Mouse (Mus musculus): Measurements from ENCODE around the gene Ahnak2. TPM values are rescaled to one million over a fixed set of nuclear protein-coding genes. Genes with fewer than 3 reads are reported as not detected.

Ahnak2 gene
- polyA plus RNA-seq, 2 experiments, result 0.06 to 0.13 TPM

DNA sequence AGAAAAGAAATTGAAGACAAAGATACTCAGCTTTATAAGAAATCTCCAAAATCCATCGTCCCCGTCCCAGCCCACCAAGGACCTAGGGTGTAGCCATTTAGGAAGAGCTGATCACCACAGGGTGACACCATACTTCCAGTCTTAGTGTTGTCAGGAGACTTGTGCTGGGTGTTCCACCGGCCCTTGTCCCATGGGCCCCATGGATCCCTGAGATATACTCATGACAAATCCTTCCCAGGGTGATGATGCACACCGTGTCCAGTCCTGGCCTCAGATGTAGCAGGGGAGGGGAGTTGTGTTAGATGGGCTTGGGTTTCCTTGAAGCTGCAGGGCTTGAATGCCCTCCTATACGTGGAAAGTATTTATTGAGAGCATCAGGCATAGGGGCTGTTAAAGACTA is 44.6 kb downstream of the Ahnak2 start:
- 62% methylated on average over 5 of the region's 5 CpGs for WGBS (ENCODE audit: insufficient replicate concordance)
- TF ChIP-seq EP300 (IDR thresholded peaks at IDR 0.05; ENCODE audit: low read depth), result no peak
- no peak for TF ChIP-seq CTCF (IDR thresholded peaks at IDR 0.05; ENCODE audit: low read depth)
- DNase-seq (ENCODE audit: low read depth in 3 of 3, low spot score in 3 of 3), result no peak

DNA sequence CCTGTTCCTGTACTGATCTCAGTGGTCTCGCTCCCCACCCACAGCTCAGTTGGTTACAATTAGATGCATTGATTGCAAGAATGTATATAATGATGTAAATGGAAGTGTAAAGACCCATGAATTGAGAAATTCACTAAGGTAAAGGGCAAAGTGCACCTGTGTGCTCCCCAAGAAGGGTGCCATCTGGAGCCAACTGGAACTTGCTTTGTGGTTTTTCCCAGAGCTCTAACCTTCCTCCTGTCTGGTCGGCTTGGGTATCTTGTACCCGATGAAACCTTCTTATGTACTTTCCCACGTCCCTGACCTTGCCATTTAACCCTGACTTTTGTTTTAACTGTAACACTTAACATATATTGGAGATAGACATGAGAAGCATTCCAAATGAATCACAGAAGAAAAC is 46.6 kb downstream of the Ahnak2 start:
- Histone ChIP-seq H3K9me3 (ENCODE audit: control insufficient read depth, low read length) (no peaks in the 10 kb centered on the region), H3K4me3 (ENCODE audit: insufficient read depth in 1 of 2, low read depth in 2 of 2, low read length in 2 of 2) (no peak overlapping the region), H3K27me3 (ENCODE audit: control insufficient read depth, insufficient read depth, low read length) (no peaks in the 10 kb centered on the region), H3K4me1 (replicated peaks; ENCODE audit: control insufficient read depth in 2 of 2, insufficient read depth in 2 of 2, low read length in 1 of 2) (no peaks in the 10 kb centered on the region; a peak in 1 of 4 replicates), H3K36me3 (replicated peaks; ENCODE audit: control insufficient read depth, insufficient read depth, low read depth) (no peaks in the 10 kb centered on the region), H3K4me2 (ENCODE audit: low read depth) (no peak overlapping the region), H3K27ac (no peak overlapping the region), H3K9ac (replicated peaks) (no peak overlapping the region)
- WGBS (ENCODE audit: insufficient replicate concordance), result 46% methylated on average over 4 of the region's 4 CpGs
- DNase-seq (ENCODE audit: low read depth in 3 of 3, low spot score in 3 of 3) (no peak), ATAC-seq (ENCODE audit: insufficient read depth) (no peak)
- TF ChIP-seq CTCF (IDR thresholded peaks at IDR 0.05; ENCODE audit: low read depth), result no peak
- TF ChIP-seq EP300 (IDR thresholded peaks at IDR 0.05; ENCODE audit: low read depth), result no peak

More for the DNA sequence above, 44.6 kb downstream of the Ahnak2 start:
- H3K36me3 ChIP-seq (replicated peaks; ENCODE audit: control insufficient read depth, insufficient read depth, low read depth), result no peaks in the 10 kb centered on the region
- no peak overlapping the region for H3K9ac ChIP-seq (replicated peaks)
- H3K4me3 ChIP-seq (ENCODE audit: insufficient read depth in 1 of 2, low read depth in 2 of 2, low read length in 2 of 2), result no peak overlapping the region
- H3K4me1 ChIP-seq (replicated peaks; ENCODE audit: control insufficient read depth in 2 of 2, insufficient read depth in 2 of 2, low read length in 1 of 2), result no peaks in the 10 kb centered on the region; a peak in 1 of 4 replicates
- H3K27ac ChIP-seq, result no peak overlapping the region
- no peak for ATAC-seq (ENCODE audit: insufficient read depth)
- H3K27me3 ChIP-seq (ENCODE audit: control insufficient read depth, insufficient read depth, low read length), result no peaks in the 10 kb centered on the region
- no peak overlapping the region for H3K4me2 ChIP-seq (ENCODE audit: low read depth)
- no peaks in the 10 kb centered on the region for H3K9me3 ChIP-seq (ENCODE audit: control insufficient read depth, low read length)

DNA sequence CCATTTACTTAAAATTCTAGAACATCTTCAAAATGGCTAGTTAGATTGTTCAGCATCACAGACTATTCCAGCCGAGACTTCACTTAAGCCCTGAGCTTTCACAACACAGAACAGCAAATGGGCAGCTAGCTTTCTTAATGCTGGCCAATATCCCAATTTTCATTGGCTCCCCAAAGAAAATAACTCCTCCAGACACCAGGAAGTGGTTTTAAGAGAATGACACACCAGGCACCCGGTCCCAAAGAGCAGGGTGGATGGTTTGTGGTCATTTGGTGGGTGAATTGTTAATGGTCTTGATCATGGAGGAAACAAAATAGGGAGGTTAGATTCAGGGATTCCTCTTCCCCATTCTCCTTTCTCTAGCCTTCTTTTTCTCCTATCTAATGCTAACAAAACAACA is 50.1 kb downstream of the Ahnak2 start:
- DNase-seq (ENCODE audit: low read depth in 3 of 3, low spot score in 3 of 3) (no peak), ATAC-seq (ENCODE audit: insufficient read depth) (no peak)
- Histone ChIP-seq H3K27me3 (ENCODE audit: control insufficient read depth, insufficient read depth, low read length) (no peaks in the 10 kb centered on the region), H3K9me3 (ENCODE audit: control insufficient read depth, low read length) (no peaks in the 10 kb centered on the region), H3K4me2 (ENCODE audit: low read depth) (no peak overlapping the region), H3K36me3 (replicated peaks; ENCODE audit: control insufficient read depth, insufficient read depth, low read depth) (no peaks in the 10 kb centered on the region), H3K4me3 (ENCODE audit: insufficient read depth in 1 of 2, low read depth in 2 of 2, low read length in 2 of 2) (no peak overlapping the region), H3K4me1 (replicated peaks; ENCODE audit: control insufficient read depth in 2 of 2, insufficient read depth in 2 of 2, low read length in 1 of 2) (no peaks in the 10 kb centered on the region; a peak in 1 of 4 replicates), H3K27ac (no peak overlapping the region), H3K9ac (replicated peaks) (no peak overlapping the region)
- WGBS (ENCODE audit: insufficient replicate concordance), result 14% methylated on average over 2 of the region's 2 CpGs
- TF ChIP-seq CTCF (IDR thresholded peaks at IDR 0.05; ENCODE audit: low read depth) (no peak), EP300 (IDR thresholded peaks at IDR 0.05; ENCODE audit: low read depth) (no peak)

DNA sequence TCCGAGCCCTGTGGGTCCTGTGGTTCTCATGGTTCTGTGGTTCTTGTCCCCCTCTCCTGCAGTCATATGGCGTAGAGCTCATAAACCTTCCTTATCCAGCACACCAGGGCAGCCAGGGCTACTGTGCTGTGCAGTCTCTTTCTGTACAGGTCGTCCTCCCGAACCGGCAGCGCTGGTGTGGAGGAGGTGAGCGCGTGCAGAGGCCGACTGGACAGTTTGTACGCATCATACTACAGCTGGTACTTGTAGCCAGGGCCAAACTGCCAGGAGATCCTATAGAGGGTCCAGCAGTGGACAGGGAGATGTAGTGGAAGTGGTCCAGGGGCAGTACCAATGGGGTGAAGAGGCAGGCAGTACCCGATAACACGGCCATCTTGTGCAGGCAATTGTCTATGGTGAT is 51.5 kb downstream of the Ahnak2 start:
- no peaks in the 10 kb centered on the region for H3K36me3 ChIP-seq (replicated peaks; ENCODE audit: control insufficient read depth, insufficient read depth, low read depth)
- TF ChIP-seq CTCF (IDR thresholded peaks at IDR 0.05; ENCODE audit: low read depth) (no peak), EP300 (IDR thresholded peaks at IDR 0.05; ENCODE audit: low read depth) (no peak)

DNA sequence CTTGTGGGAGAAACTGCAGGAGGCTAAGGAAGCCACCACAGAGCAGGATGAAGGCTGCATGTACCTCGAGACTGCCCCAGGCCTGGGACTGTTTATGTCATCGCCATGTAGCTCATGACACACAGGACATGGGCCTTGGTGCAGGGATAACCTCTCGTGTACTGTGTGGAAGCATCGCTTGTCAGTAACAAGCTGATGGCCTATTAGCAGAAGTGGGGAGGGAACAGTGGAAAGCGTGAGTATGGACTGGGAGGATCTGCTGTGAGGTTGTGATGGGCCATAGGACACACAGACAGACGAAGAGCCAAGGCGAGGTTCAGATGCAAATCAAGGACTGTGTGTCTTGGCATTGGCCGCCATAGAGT is 54.9 kb downstream of the Ahnak2 start:
- no peak for ATAC-seq (ENCODE audit: insufficient read depth)

More for the DNA sequence above, 51.5 kb downstream of the Ahnak2 start:
- WGBS (ENCODE audit: insufficient replicate concordance), result 71% methylated on average over 12 of the region's 12 CpGs
- Histone ChIP-seq H3K4me1 (replicated peaks; ENCODE audit: control insufficient read depth in 2 of 2, insufficient read depth in 2 of 2, low read length in 1 of 2) (no peaks in the 10 kb centered on the region; a peak in 1 of 4 replicates), H3K9me3 (ENCODE audit: control insufficient read depth, low read length) (no peaks in the 10 kb centered on the region), H3K27ac (no peak overlapping the region), H3K9ac (replicated peaks) (no peak overlapping the region), H3K4me2 (ENCODE audit: low read depth) (no peak overlapping the region), H3K4me3 (ENCODE audit: insufficient read depth in 1 of 2, low read depth in 2 of 2, low read length in 2 of 2) (no peak overlapping the region), H3K27me3 (ENCODE audit: control insufficient read depth, insufficient read depth, low read length) (no peaks in the 10 kb centered on the region)
- ATAC-seq (ENCODE audit: insufficient read depth) (no peak), DNase-seq (ENCODE audit: low read depth in 3 of 3, low spot score in 3 of 3) (no peak)

More for the DNA sequence above, 54.9 kb downstream of the Ahnak2 start:
- no peak overlapping the region for H3K9ac ChIP-seq (replicated peaks)
- WGBS (ENCODE audit: insufficient replicate concordance), result 61% methylated on average over 8 of the region's 8 CpGs
- H3K9me3 ChIP-seq (ENCODE audit: control insufficient read depth, low read length), result no peaks in the 10 kb centered on the region
- H3K27ac ChIP-seq, result no peak overlapping the region
- TF ChIP-seq EP300 (IDR thresholded peaks at IDR 0.05; ENCODE audit: low read depth) (no peak), CTCF (IDR thresholded peaks at IDR 0.05; ENCODE audit: low read depth) (no peak)
- no peaks in the 10 kb centered on the region for H3K27me3 ChIP-seq (ENCODE audit: control insufficient read depth, insufficient read depth, low read length)
- H3K4me2 ChIP-seq (ENCODE audit: low read depth), result no peak overlapping the region
- DNase-seq (ENCODE audit: low read depth in 3 of 3, low spot score in 3 of 3), result no peak
- H3K4me1 ChIP-seq (replicated peaks; ENCODE audit: control insufficient read depth in 2 of 2, insufficient read depth in 2 of 2, low read length in 1 of 2), result no peaks in the 10 kb centered on the region
- no peak overlapping the region for H3K4me3 ChIP-seq (ENCODE audit: insufficient read depth in 1 of 2, low read depth in 2 of 2, low read length in 2 of 2)
- no peaks in the 10 kb centered on the region for H3K36me3 ChIP-seq (replicated peaks; ENCODE audit: control insufficient read depth, insufficient read depth, low read depth)

Data from liver, embryonic 14.5 days (tissue).